Mouse (Mus musculus) Patski (cell line): ENCODE results near the gene Meioc. TPM values are rescaled to one million over a fixed set of nuclear protein-coding genes. Genes with fewer than 3 reads are reported as not detected.

ENCODE experiments used
- ATAC-seq: fragments of 100-300 bp; one replicate; pipeline ENCODE4 v1.8.0; 2021
- CTCF ChIA-PET: fragments of 350-600 bp; sonication (Branson Sonifier 250); formaldehyde crosslinking; loops from one replicate; lab custom pipeline; 2022; ENCODE audit warnings: inconsistent platforms; lab: Charles Lee
- POLR2A ChIA-PET: fragments of 350-600 bp; sonication (Branson Sonifier 250); formaldehyde crosslinking; loops from one replicate; lab custom pipeline; 2022; ENCODE audit warnings: antibody characterized with exemption, inconsistent platforms; lab: Charles Lee
- DNase-seq: peaks from one replicate; pipeline ENCODE4 v3.0.0-alpha.2; 2011; ENCODE audit warnings: low read depth, low spot score
- H3K27me3 ChIP-seq: fragments of 371-371 bp; one replicate; pipeline ENCODE4 v1.5.1; 2021
- CTCF ChIP-seq: fragments of 100-300 bp; IDR thresholded peaks from one replicate; pipeline ENCODE4 v1.5.1; 2021
- in situ Hi-C: fragments of 300-500 bp; cut with MboI; formaldehyde crosslinking; loops from 3 replicates; pipeline ENCODE4 v1.11.1; 2018; ENCODE audit warnings: low pct_unique_long_range_greater_than_20kb, mixed read lengths
- polyA plus RNA-seq: library from polyadenylated mRNA; unstranded; gene quantifications from one replicate; pipeline ENCODE4 v1.2.3, GENCODE M21; 2021

Meioc gene
- polyA plus RNA-seq, 1 experiment from 2014 or later, result 0.09 TPM

DNA sequence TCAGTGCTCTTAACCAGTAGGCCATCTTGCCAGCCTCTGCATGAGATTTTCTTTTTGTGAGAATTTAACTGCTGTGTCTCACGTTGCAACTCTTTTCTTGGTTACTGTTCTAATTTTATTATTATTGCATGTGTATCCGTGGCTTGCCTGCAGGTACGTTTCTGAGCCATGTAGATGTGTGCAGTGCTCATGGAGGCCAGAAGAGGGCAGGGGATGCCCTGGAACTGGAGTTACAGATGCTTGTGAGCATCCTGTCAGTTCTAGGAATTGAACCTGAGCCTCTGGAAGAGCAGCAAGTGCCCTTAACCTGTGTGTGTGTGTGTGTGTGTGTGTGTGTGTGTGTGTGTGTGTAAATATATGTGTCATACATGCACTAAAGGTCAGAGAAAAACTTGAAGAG, 62.1 kb downstream of the Meioc start:
- peaks cover 15% of the 10 kb centered on the region for H3K27me3 ChIP-seq
- peak; percentile 50 for TF ChIP-seq CTCF
- in situ Hi-C loops, result no loop called here
- no peak for ATAC-seq
- CTCF ChIA-PET, result interaction anchor here (0.7 kb wide), 1 partner anchor 14 kb away, joined by 4 read pairs; no protein-coding TSS in a partner anchor
- DNase-seq, result no peak
- POLR2A ChIA-PET, result no interaction called here

DNA sequence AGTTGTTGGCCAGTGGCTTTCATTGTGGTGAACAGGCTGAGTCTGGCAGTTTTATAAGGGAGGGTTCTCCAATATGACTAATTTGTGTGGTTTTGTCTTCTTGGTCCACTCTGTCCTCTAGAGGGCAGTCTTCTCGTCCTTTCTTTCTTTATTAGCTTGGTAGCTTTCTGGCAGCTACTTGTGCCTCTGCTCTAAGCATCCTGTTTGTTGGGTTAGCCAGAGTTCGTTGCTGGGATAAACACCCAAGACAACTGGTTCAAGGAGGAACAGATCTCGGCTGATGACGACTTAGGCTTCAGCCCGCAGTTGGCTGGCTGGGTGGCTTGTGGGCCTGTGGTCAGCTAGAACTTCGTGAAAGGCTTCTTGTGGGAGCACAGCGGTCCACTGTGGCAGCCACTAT, 65.1 kb downstream of the Meioc start:
- no peak for ATAC-seq
- in situ Hi-C loops, result no loop called here
- ChIA-PET POLR2A (no interaction called here), CTCF (interaction anchor here (0.7 to 1.5 kb wide), 8 partner anchors 10 to 166 kb away, joined by 3 to 4 read pairs (median 4); partner anchors contain the start of gene Ccdc103)
- H3K27me3 ChIP-seq, result no peaks in the 10 kb centered on the region
- no peak for DNase-seq
- TF ChIP-seq CTCF, result peak; percentile 72

DNA sequence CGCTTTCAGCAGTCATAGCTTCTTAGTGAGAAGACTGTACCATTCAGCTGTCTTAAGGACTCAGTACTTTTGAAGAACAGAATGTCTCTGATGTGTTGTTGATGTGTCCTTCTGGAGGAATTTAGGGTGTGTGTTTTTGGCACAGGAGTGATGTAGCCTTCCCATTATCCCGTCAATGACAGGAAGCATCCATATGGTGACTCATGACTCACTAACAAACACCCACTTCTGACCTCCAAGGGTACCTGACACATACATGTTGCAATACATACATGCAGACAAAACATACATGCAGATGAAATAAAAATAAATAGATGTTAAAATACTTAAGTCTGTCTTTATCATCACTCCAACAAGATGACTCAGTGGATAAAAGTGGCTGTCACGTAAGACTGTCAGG, 66.3 kb downstream of the Meioc start:
- TF ChIP-seq CTCF, result no peak
- no peaks in the 10 kb centered on the region for H3K27me3 ChIP-seq
- ATAC-seq (no peak), DNase-seq (no peak)
- in situ Hi-C loops, result no loop called here
- POLR2A ChIA-PET, result no interaction called here
- CTCF ChIA-PET, result interaction anchor here (1.4 kb wide), 1 partner anchor 44 kb away, joined by 4 read pairs; no protein-coding TSS in a partner anchor

DNA sequence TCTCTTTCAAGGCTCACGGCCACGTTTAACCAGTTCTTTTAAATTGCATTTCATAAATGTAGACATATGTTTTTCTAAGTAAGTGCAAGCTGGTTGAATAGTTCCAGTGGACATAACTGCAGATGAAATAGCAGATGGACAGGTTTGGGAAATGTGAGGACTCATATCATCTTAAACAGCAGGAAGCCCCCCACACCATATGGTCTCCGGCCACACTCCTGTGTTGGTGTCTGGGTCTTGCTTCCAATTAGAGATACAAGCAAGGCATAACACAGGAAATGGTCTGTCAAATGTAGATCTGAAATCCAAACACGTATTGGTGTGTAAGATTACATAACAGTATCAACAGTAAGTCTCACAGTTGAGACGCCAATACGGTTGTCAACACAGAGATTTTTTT, 67.8 kb downstream of the Meioc start:
- ChIA-PET POLR2A (no interaction called here), CTCF (no interaction called here)
- H3K27me3 ChIP-seq, result peaks cover 3% of the 10 kb centered on the region
- in situ Hi-C loops, result no loop called here
- ATAC-seq (no peak), DNase-seq (no peak)
- TF ChIP-seq CTCF, result no peak

Other genes starting within 250 kb of the Meioc start
- gene Grn, start 233.4 kb upstream of the Meioc start, polyA plus RNA-seq, result 491 TPM
- 13.1 TPM for gene Fam171a2, start 216.0 kb upstream of the Meioc start, polyA plus RNA-seq
- gene Itga2b, start 193.6 kb upstream of the Meioc start, polyA plus RNA-seq, result 1.9 TPM
- gene Gpatch8, start 107.3 kb upstream of the Meioc start, polyA plus RNA-seq, result 27.5 TPM
- gene Gm11627, start 84.3 kb upstream of the Meioc start, polyA plus RNA-seq, result not detected
- 16.9 TPM for gene Fzd2, start 59.3 kb upstream of the Meioc start, polyA plus RNA-seq
- 41.4 TPM for gene Ccdc43, start 34.1 kb downstream of the Meioc start, polyA plus RNA-seq
- 5.3 TPM for gene Adam11, start 97.7 kb downstream of the Meioc start, polyA plus RNA-seq
- 33.9 TPM for gene Gjc1, start 156.0 kb downstream of the Meioc start, polyA plus RNA-seq
- gene Higd1b, start 172.1 kb downstream of the Meioc start, polyA plus RNA-seq, result not detected
- gene Eftud2, start 217.3 kb downstream of the Meioc start, polyA plus RNA-seq, result 120 TPM
- 6.0 TPM for gene Ccdc103, start 217.5 kb downstream of the Meioc start, polyA plus RNA-seq
- 0.26 TPM for gene Fam187a, start 221.5 kb downstream of the Meioc start, polyA plus RNA-seq
- 0.44 TPM for gene Gfap, start 237.2 kb downstream of the Meioc start, polyA plus RNA-seq